Mouse (Mus musculus) heart, postnatal 25 days (tissue): ENCODE measurements around the gene Trcg1. TPM values are rescaled to one million over a fixed set of nuclear protein-coding genes. Genes with fewer than 3 reads are reported as not detected.

Experiments used
- DNase-seq: peaks from one replicate; pipeline ENCODE4 v3.0.0; 2022; ENCODE audit warnings: low spot score
- intact Hi-C: fragments of 180-260 bp; cut with DNase I; formaldehyde crosslinking; loops from one replicate; pipeline ENCODE4 v1.15.1; 2025
- total RNA-seq, 2 experiments: library from RNA; stranded (reverse); gene quantifications; 2 replicates each; pipeline ENCODE4 v1.2.3; 2021

The Trcg1 gene
- total RNA-seq, 2 experiments from 2014 or later: not detected

DNA sequence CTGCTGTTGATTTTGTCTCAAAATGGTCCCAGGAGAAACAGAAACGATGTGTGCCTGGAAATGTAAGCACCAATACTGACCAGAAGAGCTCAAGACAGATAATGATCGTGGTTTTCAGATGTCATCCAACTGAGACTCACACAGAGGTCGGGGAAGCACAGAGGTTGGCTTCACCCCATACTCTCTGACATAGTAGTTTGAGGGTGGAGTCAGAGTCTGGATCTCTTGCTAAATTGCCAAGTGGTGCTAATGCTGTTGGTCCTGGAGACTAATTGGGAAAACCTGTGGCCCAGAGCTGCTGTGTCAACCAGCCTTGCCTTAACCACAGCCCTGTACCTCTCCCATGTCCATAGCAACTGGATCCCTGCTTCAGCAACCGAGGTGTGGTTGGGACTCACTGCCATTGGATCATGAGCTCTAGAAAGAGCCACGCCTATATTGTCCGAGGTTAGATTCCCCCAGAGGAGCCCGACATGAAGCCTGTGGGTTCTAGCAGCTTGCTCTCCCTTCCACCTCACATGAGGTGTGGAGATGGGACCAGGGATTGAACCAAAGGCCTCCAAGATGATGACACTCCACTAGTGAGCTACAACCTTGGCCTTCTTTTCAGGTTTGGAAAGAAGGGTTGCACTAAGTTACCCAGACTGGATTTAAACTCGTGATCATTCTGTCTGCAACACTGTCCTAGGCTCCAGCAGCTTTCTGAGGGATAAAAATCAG lies 4.7 kb upstream of the Trcg1 start:
- intact Hi-C loops: no loop called here
- DNase-seq: no peak

GRCm38 (mm10) chr9:57232341-57232940 lies 3.9 kb upstream of the Trcg1 start:
- intact Hi-C loops: no loop called here
- no peak for DNase-seq

- no peak for DNase-seq
- intact Hi-C loops: no loop called here
Measured at GRCm38 (mm10) chr9:57233142-57233541, 3.2 kb upstream of the Trcg1 start.

DNA sequence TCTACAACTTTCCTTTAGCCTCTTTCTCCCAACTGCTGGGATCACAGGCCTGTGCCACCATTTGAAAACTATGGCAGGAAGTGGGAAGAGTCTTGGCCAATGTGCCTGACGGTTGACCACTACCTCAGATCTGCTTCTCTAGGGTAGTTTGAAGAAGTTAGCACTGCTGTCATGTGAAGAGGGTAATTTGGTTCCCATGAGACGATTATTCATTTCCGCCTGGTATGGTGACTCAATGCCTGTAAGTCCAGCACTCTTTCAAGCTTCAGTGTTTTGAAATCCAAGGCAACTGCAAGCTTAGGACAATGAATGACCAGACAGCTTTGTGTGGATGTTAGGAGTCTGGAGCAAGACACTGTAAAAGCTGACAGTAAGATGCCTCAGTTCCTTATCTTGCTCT lies 2.6 kb upstream of the Trcg1 start:
- intact Hi-C loops: no loop called here

GRCm38 (mm10) chr9:57237705-57238104 lies 1.3 kb downstream of the Trcg1 start:
- DNase-seq: no peak
- intact Hi-C loops: no loop called here

More for the DNA sequence above, 2.6 kb upstream of the Trcg1 start:
- no peak for DNase-seq

DNA sequence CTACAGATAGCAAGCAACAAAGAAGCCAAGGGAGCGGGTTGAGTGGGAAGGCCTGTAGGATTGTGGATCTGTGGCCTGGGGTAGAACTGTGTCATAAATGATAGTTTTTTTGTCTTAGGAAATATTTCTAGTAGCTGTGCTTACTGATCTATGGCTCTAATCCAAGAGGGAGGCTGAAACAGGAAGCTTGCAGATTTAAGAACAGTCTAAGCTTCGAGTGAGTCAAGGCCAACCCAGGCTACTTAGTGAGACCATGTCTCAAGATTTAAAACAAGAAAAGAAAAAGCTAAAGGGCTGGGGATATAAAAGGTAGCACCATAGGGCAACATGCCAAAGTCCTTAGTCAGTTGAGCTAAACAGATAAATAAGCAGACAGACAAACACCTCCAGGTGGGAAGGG lies 1.9 kb downstream of the Trcg1 start:
- intact Hi-C loops: no loop called here
- DNase-seq: no peak

DNA sequence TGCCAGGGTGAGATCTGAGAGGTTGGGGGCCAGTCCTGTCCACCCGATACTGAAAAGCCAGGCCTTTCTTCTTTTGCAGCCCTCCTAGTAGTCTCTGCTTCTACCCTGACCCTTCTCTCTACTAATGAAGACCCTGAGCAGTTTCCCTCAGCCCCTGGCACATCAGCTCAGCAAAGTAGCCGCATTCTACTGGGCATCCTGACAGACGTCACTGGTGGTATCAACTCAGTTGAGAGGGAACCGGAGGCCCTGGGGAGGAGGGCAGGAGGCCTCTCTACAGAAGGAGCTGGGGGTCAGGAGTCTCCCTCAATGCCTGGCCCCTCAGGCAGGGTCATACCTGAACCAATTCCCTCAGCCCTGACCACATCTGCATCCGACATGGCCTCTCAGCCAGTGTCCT lies 4.8 kb downstream of the Trcg1 start:
- intact Hi-C loops: no loop called here
- DNase-seq: no peak

DNA sequence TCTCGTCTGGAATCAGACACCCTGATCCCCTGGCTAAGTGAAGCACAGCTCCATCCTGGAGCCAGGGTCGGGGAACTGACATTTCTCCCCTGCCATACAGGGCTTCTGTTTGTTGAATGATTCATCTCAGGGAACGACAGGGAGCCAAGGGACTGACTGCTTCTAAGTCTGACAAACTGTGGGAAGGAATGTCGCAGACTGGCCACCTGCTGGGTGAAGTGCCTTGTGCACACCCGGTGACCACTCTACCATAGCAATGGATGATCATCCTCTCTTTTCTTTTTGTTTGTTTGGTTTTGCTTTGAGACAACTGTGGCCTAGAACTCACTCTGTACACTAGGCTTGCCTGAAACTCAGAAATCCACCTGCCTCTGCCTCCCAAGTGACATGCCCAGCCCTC lies 6.6 kb downstream of the Trcg1 start:
- DNase-seq: no peak
- intact Hi-C loops: no loop called here

- intact Hi-C loops: no loop called here
- no peak for DNase-seq
Measured at GRCm38 (mm10) chr9:57244106-57244685, 7.8 kb downstream of the Trcg1 start.

DNA sequence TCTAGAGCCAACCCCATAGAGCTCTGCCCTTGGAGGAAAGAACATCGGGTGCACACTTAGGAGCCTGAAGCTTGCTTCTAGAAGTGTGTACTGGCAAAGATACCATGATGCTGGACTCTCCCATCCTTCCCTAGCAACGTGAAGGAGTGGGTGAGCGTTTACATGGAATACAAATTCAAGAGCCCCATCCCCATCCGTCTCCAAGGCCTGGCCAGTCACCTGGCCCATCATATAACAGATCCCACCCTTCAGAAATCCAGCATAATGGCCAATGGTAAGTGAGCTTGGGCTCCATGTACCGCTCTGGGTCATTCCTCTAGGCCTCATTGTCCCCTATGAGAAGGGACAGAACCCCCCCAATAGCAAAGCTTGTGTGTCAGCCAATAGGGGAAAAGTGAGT lies 10.1 kb downstream of the Trcg1 start:
- intact Hi-C loops: no loop called here

DNA sequence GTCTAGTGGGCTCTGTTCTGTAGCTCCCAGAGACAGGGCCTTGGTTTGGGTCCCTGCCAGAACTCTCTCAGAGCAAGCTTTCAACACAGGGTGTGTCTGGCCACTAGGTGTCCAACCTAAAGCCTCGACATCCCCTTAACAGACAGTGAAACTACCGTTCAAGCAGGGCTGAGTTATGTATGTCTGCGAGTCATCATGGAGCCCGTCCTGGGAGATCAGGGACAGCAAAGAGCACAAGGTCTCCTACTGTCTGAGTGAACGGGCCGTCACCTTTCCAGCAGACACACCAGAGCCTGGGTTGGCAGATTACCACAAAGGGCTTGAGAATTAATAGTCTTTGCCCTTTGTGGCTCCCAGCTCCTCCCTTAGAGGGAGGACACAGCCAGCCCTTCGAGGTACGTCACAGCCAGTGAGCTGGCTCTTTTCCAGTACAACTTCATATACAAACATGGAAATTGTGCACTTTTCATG lies 10.9 kb downstream of the Trcg1 start:
- DNase-seq: no peak
- intact Hi-C loops: no loop called here

More for the DNA sequence above, 10.1 kb downstream of the Trcg1 start:
- no peak for DNase-seq

- intact Hi-C loops: no loop called here
Measured at GRCm38 (mm10) chr9:57248030-57248942, 11.9 kb downstream of the Trcg1 start.

DNA sequence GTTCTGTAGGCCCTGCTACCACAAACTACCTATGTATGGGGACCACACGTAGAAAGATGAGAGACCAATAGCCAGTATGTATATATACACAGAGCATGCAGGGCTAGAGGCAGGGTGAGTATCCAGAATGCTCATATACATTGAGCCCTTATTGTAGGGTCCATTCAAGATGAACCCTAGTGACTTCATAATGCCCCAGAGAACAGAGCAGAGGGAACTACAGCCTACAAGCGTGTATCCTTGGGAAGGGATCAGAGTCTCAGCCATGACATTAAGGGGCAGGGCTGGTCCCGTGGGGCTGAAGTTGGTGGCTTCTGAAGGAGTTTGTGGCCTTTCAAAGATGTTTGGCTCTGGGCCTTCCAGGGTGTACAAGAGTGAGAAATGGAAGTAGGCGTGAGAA lies 13.7 kb downstream of the Trcg1 start:
- intact Hi-C loops: no loop called here
- DNase-seq: no peak

More at GRCm38 (mm10) chr9:57248030-57248942, 11.9 kb downstream of the Trcg1 start:
- DNase-seq: no peak

DNA sequence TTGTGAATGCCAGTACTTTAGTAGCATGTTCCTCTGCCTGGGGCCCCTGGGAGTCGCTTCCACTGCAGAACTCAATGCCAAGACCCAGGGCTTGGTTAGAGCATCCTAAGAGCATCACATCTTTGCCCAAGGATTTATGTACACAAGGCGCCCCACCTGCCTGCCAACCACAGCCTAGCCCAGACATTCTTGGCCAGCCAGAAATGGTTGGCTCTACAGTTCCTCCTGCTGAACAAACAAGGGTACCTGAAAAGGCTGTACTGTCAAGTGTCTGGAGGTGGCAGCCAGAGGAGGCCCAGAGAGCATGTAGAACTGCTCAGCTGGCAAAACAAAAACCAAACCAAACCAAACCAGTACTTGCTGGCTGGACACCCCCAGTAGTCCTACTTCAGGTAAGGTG lies 14.8 kb downstream of the Trcg1 start:
- intact Hi-C loops: no loop called here
- DNase-seq: no peak

DNA sequence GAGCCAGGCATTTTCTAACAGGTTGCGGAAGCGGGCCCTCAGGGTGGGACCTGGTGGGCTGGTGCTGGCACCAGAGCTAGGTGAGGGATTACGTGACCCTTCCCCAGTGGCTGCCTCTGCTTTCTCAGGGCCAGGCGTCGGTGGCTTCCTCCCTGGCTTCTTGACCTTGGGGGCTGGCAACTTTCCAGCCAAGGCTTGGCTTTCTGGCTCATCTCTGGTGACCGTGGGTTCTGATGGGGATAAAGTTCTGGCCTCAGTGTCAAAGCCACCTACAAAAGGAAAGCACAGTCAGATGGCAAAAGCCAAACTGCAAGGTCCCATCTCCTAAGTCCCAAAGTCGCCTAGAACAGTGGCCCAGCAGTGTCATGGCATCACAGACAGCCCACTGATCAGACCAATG lies 17.7 kb downstream of the Trcg1 start:
- intact Hi-C loops: no loop called here

DNA sequence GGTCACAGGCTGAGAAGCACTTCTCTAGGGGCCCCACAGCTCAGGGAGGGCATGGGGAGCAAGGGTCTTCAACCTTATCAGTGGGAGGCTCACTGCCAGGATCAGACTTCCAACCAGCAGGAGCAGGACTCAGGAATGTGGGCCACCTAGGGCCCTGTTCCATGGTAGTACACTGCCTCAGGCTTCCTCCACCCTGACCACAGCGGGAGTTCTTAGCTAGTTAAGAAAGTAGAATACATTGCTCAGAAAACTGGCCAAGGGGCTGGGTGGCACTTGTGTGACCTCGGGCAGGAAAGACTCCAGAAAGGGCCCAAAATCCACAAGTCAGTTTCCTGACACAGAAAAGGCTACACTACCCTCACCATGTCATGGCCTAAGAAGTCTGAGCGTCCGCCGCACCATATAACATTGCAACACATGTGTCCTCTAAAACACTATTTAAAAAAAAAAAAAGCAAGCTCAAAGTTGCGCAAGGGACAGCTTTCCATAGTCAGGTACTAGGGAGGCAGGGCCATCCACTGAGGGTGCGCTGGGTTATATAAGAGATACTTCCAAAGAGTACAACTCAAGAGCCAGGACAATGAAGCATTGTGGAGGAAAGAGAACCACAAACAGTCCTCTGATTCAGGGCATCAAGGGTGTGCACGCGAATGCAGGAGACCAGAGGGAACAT lies 18.6 kb downstream of the Trcg1 start:
- DNase-seq: no peak
- intact Hi-C loops: loop anchor here (5.0 kb wide), 2 partner anchors 43 to 97 kb away; no protein-coding TSS in a partner anchor

More for the DNA sequence above, 17.7 kb downstream of the Trcg1 start:
- DNase-seq: no peak

- no peak for DNase-seq
- intact Hi-C loops: loop anchor here (5.0 kb wide), 2 partner anchors 44 to 96 kb away; no protein-coding TSS in a partner anchor
Measured at GRCm38 (mm10) chr9:57256309-57256708, 20.0 kb downstream of the Trcg1 start.

GRCm38 (mm10) chr9:57256861-57257260 lies 20.5 kb downstream of the Trcg1 start:
- intact Hi-C loops: loop anchor here (5.0 kb wide), 2 partner anchors 45 to 95 kb away; no protein-coding TSS in a partner anchor
- DNase-seq: no peak

DNA sequence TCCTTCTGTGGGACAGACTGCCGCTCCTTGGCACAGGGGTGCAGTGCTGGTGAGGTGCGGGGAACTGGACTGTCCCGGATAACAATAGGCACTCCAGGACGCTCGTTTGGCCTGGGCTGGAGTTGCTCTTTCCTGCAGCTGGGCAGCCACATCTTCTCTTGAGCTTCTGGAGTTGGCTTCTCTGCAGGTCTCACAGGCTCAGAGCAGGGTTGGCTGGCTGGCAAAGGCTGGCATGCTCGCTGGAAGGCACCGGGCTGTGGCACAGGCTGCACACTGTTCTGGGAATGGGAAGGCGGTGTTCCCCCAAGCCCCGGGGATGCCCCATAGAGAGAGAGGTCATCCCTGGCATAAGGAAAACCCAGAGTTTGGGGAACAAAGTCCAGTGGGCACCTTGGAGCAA lies 21.3 kb downstream of the Trcg1 start:
- intact Hi-C loops: loop anchor here (5.0 kb wide), 2 partner anchors 45 to 95 kb away; no protein-coding TSS in a partner anchor

More for the DNA sequence above, 21.3 kb downstream of the Trcg1 start:
- DNase-seq: no peak
